Mouse (Mus musculus) MEL (cell line): ENCODE measurements at regions not wholly inside any gene's neighbourhood (a gene's known extent, or its start where the extent isn't known, plus 50 kb on each side); places are given as distances from the start of the nearest gene placed in this dataset.

Experiments
- DNase-seq: peaks from one replicate; pipeline ENCODE4 v3.0.0; 2011; ENCODE audit warnings: low read depth, low spot score
- H3K27ac ChIP-seq: 2 replicates; pipeline ENCODE4 v1.5.1; 2012; ENCODE audit warnings: low read depth, mild to moderate bottlenecking, control low read depth, low read length, moderate library complexity; ENCODE audit not compliant: control insufficient read depth
- H3K27me3 ChIP-seq, 2 experiments: fragments of 150-350 bp in 1 of 2; sonication (generic) in 1 of 2; 2 replicates each; pipeline ENCODE4 v1.6.1; 2012; ENCODE audit warnings: low read length in 2 of 2, mild to moderate bottlenecking in 2 of 2, improper control_type of control experiment in 1 of 2, moderate library complexity in 1 of 2; ENCODE audit not compliant: insufficient read depth in 2 of 2, control insufficient read depth in 1 of 2
- H3K36me3 ChIP-seq, 2 experiments: 2 replicates each; pipeline ENCODE4 v1.6.1; 2012 to 2014; ENCODE audit warnings: low read length in 2 of 2, improper control_type of control experiment in 1 of 2, inconsistent platforms in 1 of 2, mild to moderate bottlenecking in 1 of 2; ENCODE audit not compliant: insufficient read depth in 2 of 2, control insufficient read depth in 1 of 2
- H3K4me1 ChIP-seq, 2 experiments: fragments of 150-350 bp in 1 of 2; sonication (generic) in 1 of 2; 2 replicates each; pipeline ENCODE4 v1.6.1; 2012; ENCODE audit warnings: low read length in 2 of 2, improper control_type of control experiment in 1 of 2, mild to moderate bottlenecking in 1 of 2; ENCODE audit not compliant: insufficient read depth in 2 of 2, control insufficient read depth in 1 of 2
- H3K4me3 ChIP-seq, 2 experiments: fragments of 150-350 bp in 1 of 2; sonication (generic) in 1 of 2; 2 replicates each; pipeline ENCODE4 v1.5.1; 2012; ENCODE audit warnings: low read depth in 2 of 2, low read length in 2 of 2, mild to moderate bottlenecking in 2 of 2, moderate library complexity in 2 of 2, control low read depth in 1 of 2, improper control_type of control experiment in 1 of 2; ENCODE audit not compliant: control insufficient read depth in 1 of 2, insufficient read depth in 1 of 2
- H3K79me2 ChIP-seq: 2 replicates; pipeline ENCODE4 v1.6.1; 2012; ENCODE audit warnings: mild to moderate bottlenecking, low read length, moderate library complexity; ENCODE audit not compliant: control insufficient read depth, poor library complexity, insufficient read depth
- H3K9ac ChIP-seq: 2 replicates; pipeline ENCODE4 v1.6.1; 2012; ENCODE audit warnings: low read depth, mild to moderate bottlenecking, control low read depth, low read length, moderate library complexity; ENCODE audit not compliant: control insufficient read depth, poor library complexity, severe bottlenecking
- H3K9me3 ChIP-seq: fragments of 150-350 bp; sonication (generic); replicated peaks from 2 replicates; pipeline ENCODE4 v1.6.1; 2012; ENCODE audit warnings: mild to moderate bottlenecking, low read length, improper control_type of control experiment, moderate library complexity; ENCODE audit not compliant: insufficient read depth
- CHD1 ChIP-seq: IDR thresholded peaks from 2 replicates; pipeline ENCODE4 v1.6.1; 2012; ENCODE audit warnings: low read depth, mild to moderate bottlenecking, inconsistent platforms, low read length, improper control_type of control experiment
- ELF1 ChIP-seq: IDR thresholded peaks from 2 replicates; pipeline ENCODE4 v1.6.1; 2014; ENCODE audit warnings: low read depth, mild to moderate bottlenecking, inconsistent platforms, low read length, improper control_type of control experiment, moderate library complexity
- GABPA ChIP-seq: IDR thresholded peaks from 2 replicates; pipeline ENCODE4 v1.6.1; 2012; ENCODE audit warnings: low read depth, mild to moderate bottlenecking, inconsistent platforms, low read length, improper control_type of control experiment, moderate library complexity
- GATA1 ChIP-seq: IDR thresholded peaks from 2 replicates; pipeline ENCODE4 v1.6.1; 2011; ENCODE audit warnings: low read depth, low read length, improper control_type of control experiment
- HCFC1 ChIP-seq: IDR thresholded peaks from 2 replicates; pipeline ENCODE4 v1.6.1; 2012; ENCODE audit warnings: low read depth, mild to moderate bottlenecking, inconsistent platforms, low read length, improper control_type of control experiment, moderate library complexity
- MXI1 ChIP-seq: IDR thresholded peaks from 2 replicates; pipeline ENCODE4 v1.6.1; 2011; ENCODE audit warnings: mild to moderate bottlenecking, low read depth, low read length, improper control_type of control experiment
- MYB ChIP-seq: IDR thresholded peaks from 2 replicates; pipeline ENCODE4 v1.6.1; 2011; ENCODE audit warnings: mild to moderate bottlenecking, low read depth, low read length, improper control_type of control experiment
- MYC ChIP-seq: IDR thresholded peaks from 2 replicates; pipeline ENCODE4 v1.6.1; 2011; ENCODE audit warnings: low read depth, mild to moderate bottlenecking, low read length, improper control_type of control experiment, moderate library complexity
- NELFE ChIP-seq: IDR thresholded peaks from 2 replicates; pipeline ENCODE4 v1.6.1; 2011; ENCODE audit warnings: low read depth, low read length, improper control_type of control experiment
- NRF1 ChIP-seq: IDR thresholded peaks from 2 replicates; pipeline ENCODE4 v1.6.1; 2014; ENCODE audit warnings: low read depth, mild to moderate bottlenecking, inconsistent platforms, low read length, improper control_type of control experiment, moderate library complexity; ENCODE audit not compliant: poor library complexity, insufficient read depth, severe bottlenecking
- SIN3A ChIP-seq: IDR thresholded peaks from 2 replicates; pipeline ENCODE4 v1.6.1; 2012; ENCODE audit warnings: low read length, improper control_type of control experiment, inconsistent platforms
- SMC3 ChIP-seq: IDR thresholded peaks from 2 replicates; pipeline ENCODE4 v1.6.1; 2011; ENCODE audit warnings: low read depth, low read length, improper control_type of control experiment
- TCF12 ChIP-seq: IDR thresholded peaks from 2 replicates; pipeline ENCODE4 v1.6.1; 2014; ENCODE audit warnings: low read depth, mild to moderate bottlenecking, inconsistent platforms, low read length, improper control_type of control experiment, moderate library complexity
- ZNF384 ChIP-seq: IDR thresholded peaks from 2 replicates; pipeline ENCODE4 v1.6.1; 2012; ENCODE audit warnings: low read depth, mild to moderate bottlenecking, inconsistent platforms, low read length, improper control_type of control experiment

DNA sequence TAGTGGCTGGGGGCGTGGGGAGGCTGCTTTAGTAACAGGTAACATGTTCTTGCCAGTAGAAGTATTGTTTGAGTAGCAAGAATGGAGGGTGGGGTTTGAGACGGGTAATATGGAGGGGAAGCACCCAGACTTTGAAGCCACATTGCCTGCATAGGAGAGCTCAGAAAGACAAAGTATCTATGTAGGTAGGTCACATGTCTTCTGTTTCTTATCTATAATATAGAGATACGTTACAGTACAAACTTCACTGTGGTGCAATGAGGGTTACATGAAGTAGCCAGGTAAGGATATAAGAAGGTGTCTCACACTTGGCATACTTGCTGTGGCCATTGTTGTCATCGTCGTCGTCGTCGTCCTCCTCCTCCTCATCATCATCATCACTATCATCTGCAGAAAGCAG is 77.6 kb upstream of the Slco3a1 start:
- H3K27me3 ChIP-seq = no peaks in the 10 kb centered on the region
- no peaks in the 10 kb centered on the region for H3K9me3 ChIP-seq
- no peak for DNase-seq
- H3K4me3 ChIP-seq = no peak overlapping the region
- no peak overlapping the region for H3K27ac ChIP-seq
- no peak for TF ChIP-seq MXI1
- H3K36me3 ChIP-seq = no peaks in the 10 kb centered on the region
- H3K79me2 ChIP-seq = no peaks in the 10 kb centered on the region
- H3K4me1 ChIP-seq = no peaks in the 10 kb centered on the region
- H3K9ac ChIP-seq = no peak overlapping the region

- H3K79me2 ChIP-seq = no peaks in the 10 kb centered on the region
- H3K4me3 ChIP-seq = no peak overlapping the region
- no peaks in the 10 kb centered on the region for H3K36me3 ChIP-seq
- no peak overlapping the region for H3K9ac ChIP-seq
- no peaks in the 10 kb centered on the region for H3K4me1 ChIP-seq
- DNase-seq = no peak
- H3K27ac ChIP-seq = no peak overlapping the region
- TF ChIP-seq MYC = no peak
- TF ChIP-seq TCF12 = no peak
- TF ChIP-seq MYB = no peak
- TF ChIP-seq ZNF384 = no peak
- no peak for TF ChIP-seq SMC3
- no peak for TF ChIP-seq CHD1
- no peak for TF ChIP-seq NELFE
- no peak for TF ChIP-seq HCFC1
- TF ChIP-seq GABPA = no peak
- no peak for TF ChIP-seq NRF1
- no peak for TF ChIP-seq GATA1
- TF ChIP-seq ELF1 = no peak
- TF ChIP-seq MXI1 = no peak
- no peak for TF ChIP-seq SIN3A
- no peaks in the 10 kb centered on the region for H3K27me3 ChIP-seq
- H3K9me3 ChIP-seq = no peaks in the 10 kb centered on the region
Observed at GRCm38 (mm10) chr7:74628799-74629468, 74.4 kb upstream of the Slco3a1 start.
